Mouse (Mus musculus): ENCODE data around the gene Spock1. TPM values are rescaled to one million over a fixed set of nuclear protein-coding genes. Genes with fewer than 3 reads are reported as not detected.

Gene Spock1
- polyA plus RNA-seq, 1 experiment from 2014 or later: 2.1 TPM

DNA sequence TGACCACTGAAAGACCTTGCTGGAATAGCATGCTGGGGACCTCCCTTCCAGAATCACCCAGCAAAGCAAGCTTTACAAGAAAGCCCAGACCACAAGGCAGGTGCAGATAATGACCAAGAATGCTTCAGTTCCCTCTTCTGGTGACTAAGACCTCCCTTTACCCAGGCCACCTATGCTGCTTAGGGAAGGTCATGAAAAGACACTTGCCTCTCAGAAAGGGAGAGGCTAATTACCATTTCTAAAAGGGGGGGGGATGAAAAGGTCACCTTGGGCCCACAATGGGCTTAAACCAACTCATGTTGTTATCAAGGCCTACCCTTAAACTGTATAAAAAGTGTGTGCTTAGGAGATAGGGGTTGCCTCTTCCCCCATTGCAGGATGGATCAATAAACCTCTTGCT lies 382.2 kb downstream of the Spock1 start:
- no peaks in the 10 kb centered on the region for H3K9me3 ChIP-seq
- H3K4me1 ChIP-seq: peaks cover 20% of the 10 kb centered on the region
- H3K27ac ChIP-seq: no peak overlapping the region
- H3K36me3 ChIP-seq: no peaks in the 10 kb centered on the region
- no peak overlapping the region for H3K4me3 ChIP-seq
- no peak for DNase-seq (ENCODE audit: low spot score)
- peaks cover 8% of the 10 kb centered on the region; the same call in 1 of the 2 replicates for H3K27me3 ChIP-seq (ENCODE audit: insufficient read depth, poor library complexity, severe bottlenecking)

- WGBS: 29% methylated on average over 3 of the region's 3 CpGs
- H3K4me3 ChIP-seq: no peak overlapping the region
- no peak for DNase-seq (ENCODE audit: low spot score)
- H3K9me3 ChIP-seq: no peaks in the 10 kb centered on the region
- peaks cover 18% of the 10 kb centered on the region for H3K4me1 ChIP-seq
- H3K27me3 ChIP-seq (ENCODE audit: insufficient read depth, poor library complexity, severe bottlenecking): 0 out of 2 replicates have a peak, but pooled peaks cover 7% of the 10 kb centered on the region
- no peaks in the 10 kb centered on the region for H3K36me3 ChIP-seq
- H3K27ac ChIP-seq: no peak overlapping the region
Observed at GRCm38 (mm10) chr13:57524546-57524945, 383.6 kb downstream of the Spock1 start.

DNA sequence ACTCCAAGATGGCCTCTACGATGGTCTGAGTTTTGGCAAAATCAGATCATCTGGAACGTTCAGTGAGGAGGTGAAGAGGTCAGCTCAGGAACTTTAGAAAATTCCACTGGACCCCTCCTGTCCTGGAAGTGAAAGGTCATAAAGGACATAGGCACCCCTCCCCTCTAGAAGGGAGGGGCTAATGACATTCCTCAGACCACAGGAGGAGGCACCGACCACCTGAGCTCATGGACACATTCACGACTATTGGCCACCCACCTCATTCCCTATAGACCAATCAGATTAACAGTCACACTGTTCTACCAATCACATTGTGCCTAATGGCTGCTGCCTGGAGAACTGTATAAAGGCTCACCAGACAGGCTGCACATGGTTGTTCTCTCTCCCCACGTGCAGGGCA lies 384.8 kb downstream of the Spock1 start:
- 0 out of 2 replicates have a peak, but pooled peaks cover 7% of the 10 kb centered on the region for H3K27me3 ChIP-seq (ENCODE audit: insufficient read depth, poor library complexity, severe bottlenecking)
- H3K4me3 ChIP-seq: no peak overlapping the region
- peaks cover 8% of the 10 kb centered on the region; the same call in 1 of the 2 replicates for H3K4me1 ChIP-seq
- H3K36me3 ChIP-seq: no peaks in the 10 kb centered on the region
- no peaks in the 10 kb centered on the region for H3K9me3 ChIP-seq
- no peak for DNase-seq (ENCODE audit: low spot score)
- no peak overlapping the region for H3K27ac ChIP-seq
- 83% methylated on average over 5 of the region's 5 CpGs for WGBS

DNA sequence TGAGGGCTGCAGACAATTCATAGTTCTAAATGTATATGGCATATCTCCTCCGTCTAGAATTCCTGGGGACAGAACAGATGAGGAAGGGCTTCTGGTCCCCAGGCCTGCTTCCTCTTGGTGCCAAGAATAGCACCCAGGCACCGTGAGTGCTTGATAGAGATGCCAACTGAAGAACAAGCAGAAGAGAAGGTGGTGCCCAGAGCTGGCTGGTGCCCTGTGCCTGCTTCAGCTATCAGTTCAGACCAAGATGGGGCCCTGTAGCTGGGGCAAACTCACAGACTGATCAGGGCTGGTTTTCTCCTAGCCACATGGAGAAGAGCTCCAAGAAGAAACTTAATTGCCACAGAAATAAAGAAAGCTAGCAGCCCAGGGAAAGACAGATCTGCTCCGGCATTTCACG lies 385.8 kb downstream of the Spock1 start:
- peak overlapping the region; percentile 70; the same call in 1 of the 2 replicates for H3K27ac ChIP-seq
- WGBS: 81% methylated on average over 4 of the region's 4 CpGs
- H3K36me3 ChIP-seq: no peaks in the 10 kb centered on the region
- H3K4me3 ChIP-seq: no peak overlapping the region
- H3K4me1 ChIP-seq: peaks cover 8% of the 10 kb centered on the region; the same call in 1 of the 2 replicates
- no peaks in the 10 kb centered on the region for H3K9me3 ChIP-seq
- no peak for DNase-seq (ENCODE audit: low spot score)
- H3K27me3 ChIP-seq (ENCODE audit: insufficient read depth, poor library complexity, severe bottlenecking): 0 out of 2 replicates have a peak, but pooled peaks cover 7% of the 10 kb centered on the region

GRCm38 (mm10) chr13:57521152-57521551 lies 387.0 kb downstream of the Spock1 start:
- DNase-seq (ENCODE audit: low spot score): no peak
- no peak overlapping the region for H3K27ac ChIP-seq
- 9% methylated on average over 3 of the region's 3 CpGs for WGBS
- H3K4me1 ChIP-seq: peaks cover 8% of the 10 kb centered on the region; the same call in 1 of the 2 replicates
- no peak overlapping the region for H3K4me3 ChIP-seq
- no peaks in the 10 kb centered on the region for H3K36me3 ChIP-seq
- H3K9me3 ChIP-seq: no peaks in the 10 kb centered on the region
- no peaks in the 10 kb centered on the region for H3K27me3 ChIP-seq (ENCODE audit: insufficient read depth, poor library complexity, severe bottlenecking)

DNA sequence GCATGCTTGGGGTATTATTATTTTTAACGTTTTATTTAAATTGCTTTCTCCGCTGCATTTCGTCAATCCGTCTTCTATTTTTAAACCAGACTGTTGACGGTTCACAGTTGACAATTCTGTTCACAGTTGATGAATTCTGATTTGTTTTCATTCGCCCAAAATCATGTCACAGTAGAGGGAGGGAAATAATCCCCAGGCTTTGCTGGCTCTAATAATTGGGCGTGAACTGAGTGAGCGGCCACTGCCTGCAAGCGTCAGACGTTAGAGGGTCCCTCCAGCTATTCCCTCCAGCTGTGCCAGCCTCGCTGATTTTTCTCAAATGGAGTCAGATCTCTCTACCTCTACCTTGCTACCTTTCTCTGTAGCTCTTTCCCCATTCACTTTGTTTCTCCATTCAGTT lies 388.3 kb downstream of the Spock1 start:
- DNase-seq (ENCODE audit: low spot score): no peak
- Histone ChIP-seq H3K36me3 (no peaks in the 10 kb centered on the region), H3K4me1 (peaks cover 8% of the 10 kb centered on the region; the same call in 1 of the 2 replicates), H3K9me3 (no peaks in the 10 kb centered on the region), H3K27me3 (ENCODE audit: insufficient read depth, poor library complexity, severe bottlenecking) (peaks cover under 1% of the 10 kb centered on the region), H3K27ac (no peak overlapping the region), H3K4me3 (no peak overlapping the region)
- WGBS: 60% methylated on average over 11 of the region's 11 CpGs

DNA sequence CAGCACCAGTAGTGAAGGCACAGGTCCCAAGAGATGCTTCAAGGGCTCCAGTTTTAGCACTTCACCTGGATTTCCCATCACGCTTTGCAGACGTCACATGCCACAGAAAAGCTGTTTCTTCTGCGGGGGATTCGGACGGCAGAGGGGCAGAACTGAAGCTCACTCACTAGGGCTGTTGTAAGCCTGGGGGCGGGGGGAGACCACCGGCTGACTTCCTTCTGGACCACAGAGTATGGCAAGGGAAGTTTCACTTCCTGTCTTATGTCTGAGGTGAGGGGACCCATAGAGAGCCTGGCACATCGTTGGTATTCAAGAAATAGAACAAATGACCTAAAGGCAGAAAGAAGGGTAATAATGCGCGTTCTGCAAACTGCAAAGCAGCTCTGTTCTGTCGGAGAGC lies 392.4 kb downstream of the Spock1 start:
- H3K27me3 ChIP-seq (ENCODE audit: insufficient read depth, poor library complexity, severe bottlenecking): peaks cover 12% of the 10 kb centered on the region
- no peak overlapping the region for H3K4me3 ChIP-seq
- WGBS: 79% methylated on average over 11 of the region's 11 CpGs
- H3K9me3 ChIP-seq: no peaks in the 10 kb centered on the region
- H3K36me3 ChIP-seq: no peaks in the 10 kb centered on the region
- DNase-seq (ENCODE audit: low spot score): no peak
- no peak overlapping the region for H3K27ac ChIP-seq
- H3K4me1 ChIP-seq: 0 out of 2 replicates have a peak, but pooled peaks cover 3% of the 10 kb centered on the region

DNA sequence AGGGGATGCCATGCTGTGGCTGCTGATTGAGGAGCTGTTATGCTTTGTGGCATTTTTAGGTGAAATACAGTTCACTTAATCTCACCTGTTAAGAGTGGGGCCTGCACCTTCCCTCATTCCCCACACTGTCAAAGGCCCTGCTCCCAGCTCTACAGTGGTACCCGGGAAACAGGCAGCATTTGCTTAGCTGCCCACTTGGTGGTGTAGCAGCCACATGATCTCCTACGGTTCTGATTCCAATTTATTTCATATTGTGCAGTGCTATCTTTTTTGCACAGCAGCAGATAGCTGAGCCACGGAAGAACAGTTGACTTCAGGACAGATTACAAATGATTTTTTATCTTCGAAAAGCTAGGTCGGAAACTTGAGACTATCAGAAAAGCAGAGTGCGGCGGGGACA lies 406.6 kb downstream of the Spock1 start:
- Histone ChIP-seq H3K36me3 (no peaks in the 10 kb centered on the region), H3K4me1 (no peaks in the 10 kb centered on the region), H3K4me3 (no peak overlapping the region), H3K27me3 (ENCODE audit: insufficient read depth, poor library complexity, severe bottlenecking) (peaks cover 3% of the 10 kb centered on the region; the same call in 1 of the 2 replicates), H3K27ac (no peak overlapping the region), H3K9me3 (no peaks in the 10 kb centered on the region)
- WGBS: 69% methylated on average over 7 of the region's 7 CpGs
- DNase-seq (ENCODE audit: low spot score): no peak

GRCm38 (mm10) chr13:57496778-57497177 lies 411.4 kb downstream of the Spock1 start:
- DNase-seq (ENCODE audit: low spot score): no peak
- WGBS: 80% methylated on average over 7 of the region's 7 CpGs
- H3K27me3 ChIP-seq (ENCODE audit: insufficient read depth, poor library complexity, severe bottlenecking): peaks cover 3% of the 10 kb centered on the region; the same call in 1 of the 2 replicates
- no peaks in the 10 kb centered on the region for H3K4me1 ChIP-seq
- no peaks in the 10 kb centered on the region for H3K9me3 ChIP-seq
- no peak overlapping the region for H3K27ac ChIP-seq
- no peaks in the 10 kb centered on the region for H3K36me3 ChIP-seq
- no peak overlapping the region for H3K4me3 ChIP-seq

GRCm38 (mm10) chr13:57494838-57495237 lies 413.3 kb downstream of the Spock1 start:
- no peaks in the 10 kb centered on the region for H3K4me1 ChIP-seq
- 32% methylated on average over 1 of the region's 1 CpGs for WGBS
- DNase-seq (ENCODE audit: low spot score): no peak
- H3K27ac ChIP-seq: no peak overlapping the region
- H3K27me3 ChIP-seq (ENCODE audit: insufficient read depth, poor library complexity, severe bottlenecking): peaks cover 3% of the 10 kb centered on the region; the same call in 1 of the 2 replicates
- no peaks in the 10 kb centered on the region for H3K9me3 ChIP-seq
- no peak overlapping the region for H3K4me3 ChIP-seq
- no peaks in the 10 kb centered on the region for H3K36me3 ChIP-seq

DNA sequence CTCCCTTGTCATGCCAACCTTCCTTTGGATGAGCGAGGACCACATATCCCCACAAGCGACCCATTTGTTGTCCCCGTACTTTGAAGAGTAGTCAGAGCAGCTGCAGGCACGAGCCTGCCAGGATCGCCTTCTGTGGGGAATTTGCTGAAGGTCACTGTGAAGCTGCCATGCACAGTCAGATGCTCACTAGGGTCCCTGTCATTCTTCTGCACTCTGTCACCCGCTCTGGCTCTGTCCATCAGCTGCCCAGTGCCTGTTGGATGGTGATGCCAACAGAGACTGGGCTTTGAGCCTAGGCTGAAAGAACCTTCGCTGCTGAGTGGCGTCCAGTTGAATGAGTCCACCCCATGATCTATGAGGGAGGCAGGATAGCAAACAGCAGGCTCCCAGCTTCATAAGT lies 419.2 kb downstream of the Spock1 start:
- 79% methylated on average over 8 of the region's 8 CpGs for WGBS
- H3K4me3 ChIP-seq: no peak overlapping the region
- H3K4me1 ChIP-seq: no peaks in the 10 kb centered on the region
- H3K9me3 ChIP-seq: no peaks in the 10 kb centered on the region
- no peaks in the 10 kb centered on the region for H3K36me3 ChIP-seq
- peaks cover 6% of the 10 kb centered on the region; the same call in 1 of the 2 replicates for H3K27me3 ChIP-seq (ENCODE audit: insufficient read depth, poor library complexity, severe bottlenecking)
- no peak for DNase-seq (ENCODE audit: low spot score)
- H3K27ac ChIP-seq: no peak overlapping the region

- no peaks in the 10 kb centered on the region for H3K4me1 ChIP-seq
- DNase-seq (ENCODE audit: low spot score): no peak
- H3K9me3 ChIP-seq: no peaks in the 10 kb centered on the region
- H3K4me3 ChIP-seq: no peak overlapping the region
- peaks cover 6% of the 10 kb centered on the region; the same call in 1 of the 2 replicates for H3K27me3 ChIP-seq (ENCODE audit: insufficient read depth, poor library complexity, severe bottlenecking)
- no peak overlapping the region for H3K27ac ChIP-seq
- 79% methylated on average over 16 of the region's 16 CpGs for WGBS
- no peaks in the 10 kb centered on the region for H3K36me3 ChIP-seq
Observed at GRCm38 (mm10) chr13:57484426-57485168, 423.5 kb downstream of the Spock1 start.

DNA sequence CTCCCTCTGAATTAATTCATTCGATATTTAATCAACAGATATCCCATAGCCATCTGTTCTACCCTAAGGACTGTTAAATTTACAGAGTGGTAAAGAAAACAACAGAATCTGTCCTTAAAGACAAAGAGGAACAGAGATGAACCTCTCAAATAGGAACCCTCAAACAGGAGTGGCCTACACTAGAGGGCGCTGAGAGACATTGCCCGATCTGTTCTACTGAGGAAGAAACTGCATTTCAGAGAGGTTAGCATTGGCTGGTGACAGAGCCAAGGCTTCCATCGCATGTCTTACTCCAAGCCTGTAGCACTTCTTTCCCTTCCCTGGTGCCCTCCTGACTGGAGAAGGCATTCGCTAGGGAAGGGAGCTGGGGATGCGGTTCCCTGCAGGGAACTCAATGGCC lies 431.4 kb downstream of the Spock1 start:
- no peak overlapping the region for H3K4me3 ChIP-seq
- DNase-seq (ENCODE audit: low spot score): peak; percentile 78
- H3K4me1 ChIP-seq: no peaks in the 10 kb centered on the region
- no peaks in the 10 kb centered on the region for H3K27me3 ChIP-seq (ENCODE audit: insufficient read depth, poor library complexity, severe bottlenecking)
- no peak overlapping the region for H3K27ac ChIP-seq
- H3K36me3 ChIP-seq: no peaks in the 10 kb centered on the region
- 23% methylated on average over 6 of the region's 6 CpGs for WGBS
- H3K9me3 ChIP-seq: no peaks in the 10 kb centered on the region

Measured in heart, embryonic 10.5 days (tissue).